Mouse (Mus musculus) frontal cortex, postnatal 36 days (tissue): ENCODE results near the gene Homer2.

Experiments used
- DNase-seq, 2 experiments: peaks; one replicate each; pipeline ENCODE4 v3.0.0; 2022; ENCODE audit warnings: low spot score in 2 of 2

Gene Homer2

DNA sequence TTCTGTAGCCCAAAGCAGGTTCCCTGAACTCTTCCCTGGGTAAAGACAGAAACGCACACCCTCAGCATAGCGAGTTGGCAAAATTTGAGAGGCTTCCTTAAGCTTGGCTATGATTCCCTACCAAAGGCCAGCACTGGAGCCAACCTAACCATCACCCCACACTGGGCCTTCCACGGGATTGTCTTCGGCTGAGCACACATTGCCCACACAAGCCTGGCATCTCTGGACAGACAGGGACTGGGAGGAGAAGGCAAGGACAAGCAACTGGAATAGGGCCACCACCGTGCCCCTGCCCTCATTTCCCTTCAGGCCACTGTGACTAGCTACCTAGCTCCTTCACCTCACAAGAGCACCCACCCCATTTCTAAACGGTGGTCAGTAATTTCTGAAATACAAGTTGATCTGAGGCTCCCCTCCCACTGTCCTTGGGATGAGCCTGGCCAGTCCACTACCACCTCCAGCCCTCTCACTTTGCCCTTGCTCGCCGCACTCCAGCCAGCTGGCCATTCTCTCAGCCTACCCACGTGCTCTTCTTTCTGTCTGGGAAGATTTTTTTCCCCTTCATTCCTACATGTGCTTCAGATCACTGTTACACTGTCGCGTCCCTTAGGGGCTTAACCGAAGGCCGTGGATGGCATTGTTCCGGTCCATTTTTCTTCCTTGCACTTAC lies at the start of gene Homer2:
Gene Homer2, minus strand, starts transcription at position 57 of the 670 bp plus-strand sequence.
- no peak for DNase-seq

DNA sequence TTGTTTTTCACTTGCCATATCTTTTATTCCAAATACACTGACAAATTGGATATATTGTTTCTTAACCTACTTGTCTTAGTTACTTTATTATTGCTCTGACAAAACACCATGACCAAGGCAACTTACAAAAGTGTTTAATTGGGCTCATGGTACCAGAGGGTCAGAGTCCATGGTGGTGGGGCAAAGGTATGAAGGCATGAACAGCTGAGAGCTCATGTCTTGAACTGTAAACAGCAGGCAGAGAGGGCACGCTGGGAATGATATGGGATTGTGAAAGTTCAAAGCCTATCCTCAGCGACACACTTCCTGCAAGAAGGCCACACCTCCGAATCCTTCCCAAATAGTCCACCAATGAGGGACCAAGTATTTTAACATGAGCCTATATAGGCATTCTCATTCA lies 40.6 kb upstream of the Homer2 start:
- DNase-seq: no peak

GRCm38 (mm10) chr7:81744145-81744544 lies 36.8 kb upstream of the Homer2 start:
- no peak for DNase-seq

GRCm38 (mm10) chr7:81740010-81740409 lies 32.7 kb upstream of the Homer2 start:
- DNase-seq: no peak

- no peak for DNase-seq
Measured at GRCm38 (mm10) chr7:81738720-81739385, 31.5 kb upstream of the Homer2 start.

GRCm38 (mm10) chr7:81735300-81736048 lies 28.1 kb upstream of the Homer2 start:
- no peak for DNase-seq

DNA sequence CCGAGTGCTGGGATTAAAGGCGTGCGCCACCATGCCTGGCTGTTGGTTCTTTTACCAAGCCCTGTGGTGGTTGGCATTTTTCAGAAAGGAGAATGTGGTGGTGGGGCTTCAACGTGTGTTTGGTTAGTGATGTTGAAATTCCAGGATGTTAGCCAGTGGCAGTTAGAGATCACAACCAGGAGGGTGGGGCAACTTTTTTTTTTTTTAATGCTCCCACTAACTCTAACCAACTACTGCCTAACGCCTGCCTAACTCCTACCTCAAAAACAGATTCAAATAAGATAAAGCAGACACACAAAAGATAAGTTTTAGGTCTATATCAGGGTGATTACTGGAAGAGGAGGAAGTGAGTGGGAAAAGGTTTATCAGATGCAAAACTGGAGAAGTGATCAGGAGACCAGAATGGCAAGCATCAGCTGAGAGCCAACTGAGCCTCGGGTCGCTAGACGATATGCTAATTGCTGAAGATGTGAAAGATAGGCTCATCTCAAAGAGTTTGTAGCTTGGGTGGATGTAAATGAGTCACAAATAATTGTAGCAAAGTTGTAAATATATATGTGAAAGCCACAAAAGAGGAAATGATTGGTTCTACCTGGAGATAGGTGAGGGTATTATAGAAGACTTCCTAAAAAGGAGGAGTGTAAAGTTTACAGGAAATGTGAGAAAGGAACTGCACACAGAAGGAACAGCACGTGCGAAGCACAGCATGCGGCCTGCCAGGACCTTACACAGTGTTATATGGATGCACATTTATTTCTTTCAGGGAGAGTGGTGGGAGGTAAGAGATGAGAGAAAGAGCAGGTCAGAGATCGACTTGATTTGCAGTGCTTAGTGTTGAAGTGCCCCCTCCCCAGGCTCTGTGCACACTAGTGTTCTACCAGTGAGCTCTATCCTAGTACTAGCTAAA lies 25.1 kb upstream of the Homer2 start:
- no peak for DNase-seq

- peak; percentile 57 to 68 for DNase-seq
Measured at GRCm38 (mm10) chr7:81731181-81731651, 23.9 kb upstream of the Homer2 start.

- no peak for DNase-seq
Measured at GRCm38 (mm10) chr7:81729787-81730186, 22.5 kb upstream of the Homer2 start.

DNA sequence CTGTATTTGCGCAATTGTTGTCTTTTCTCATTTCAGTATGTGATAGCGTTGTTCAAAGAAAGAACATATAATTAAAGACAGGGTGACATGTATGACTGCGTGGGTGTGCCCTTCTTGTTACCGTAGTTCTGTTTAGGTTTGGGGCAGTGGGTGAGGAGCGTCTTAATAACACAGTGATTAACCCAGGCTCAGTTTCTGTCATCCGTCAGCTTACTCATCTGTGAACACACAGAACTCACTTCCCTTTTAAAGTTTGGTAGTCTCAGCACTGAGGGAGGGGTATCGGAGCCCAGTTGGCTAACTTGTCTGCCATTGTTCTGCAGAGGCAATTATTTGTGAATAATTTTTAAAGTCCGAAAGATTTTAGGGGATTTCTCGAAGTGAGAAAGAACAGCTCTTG lies 20.4 kb upstream of the Homer2 start:
- no peak for DNase-seq

GRCm38 (mm10) chr7:81726728-81727005 lies 19.3 kb upstream of the Homer2 start:
- DNase-seq: no peak

GRCm38 (mm10) chr7:81725986-81726727 lies 18.8 kb upstream of the Homer2 start:
- no peak for DNase-seq

GRCm38 (mm10) chr7:81723851-81724250 lies 16.5 kb upstream of the Homer2 start:
- no peak for DNase-seq

DNA sequence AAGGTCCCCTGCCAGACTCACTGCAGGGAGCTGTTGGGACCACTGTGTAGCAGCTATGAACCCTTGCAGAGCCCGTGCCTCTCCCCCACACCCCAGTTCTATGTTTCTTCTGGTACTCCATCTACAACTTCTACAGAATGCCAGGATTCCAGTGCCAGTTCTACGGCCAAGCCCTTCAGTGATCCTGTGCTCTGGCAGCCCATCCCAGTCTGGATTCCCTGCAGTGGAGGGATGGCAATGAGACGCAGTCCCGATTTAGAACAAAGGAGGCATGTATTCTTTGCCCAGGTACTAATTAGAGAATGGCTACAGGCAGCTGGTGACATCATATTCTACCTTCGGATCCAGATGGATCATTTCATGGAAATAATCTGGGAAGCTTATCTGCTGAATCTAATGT lies 13.9 kb upstream of the Homer2 start:
- no peak for DNase-seq

DNA sequence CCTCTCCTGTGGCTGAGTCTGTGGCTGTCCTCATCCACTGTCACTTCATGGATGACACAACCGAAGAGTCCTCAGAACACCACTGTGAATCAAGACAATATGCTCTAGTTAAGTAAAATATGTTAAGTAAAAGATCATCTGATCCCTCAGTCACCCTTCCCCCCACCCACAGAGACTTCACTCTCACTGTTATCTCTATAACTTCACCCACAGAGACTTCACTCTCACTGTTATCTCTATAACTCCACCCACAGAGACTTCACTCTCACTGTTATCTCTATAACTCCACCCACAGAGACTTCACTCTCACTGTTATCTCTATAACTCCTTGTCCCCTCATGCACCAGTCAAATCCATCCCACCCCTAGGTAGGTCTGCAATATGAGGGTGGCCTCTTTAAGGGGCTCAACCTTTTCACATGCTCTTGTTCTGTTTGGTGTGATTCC lies 11.9 kb upstream of the Homer2 start:
- no peak for DNase-seq

GRCm38 (mm10) chr7:81718657-81719056 lies 11.3 kb upstream of the Homer2 start:
- no peak for DNase-seq

- no peak for DNase-seq
Measured at GRCm38 (mm10) chr7:81710166-81710565, 2.8 kb upstream of the Homer2 start.

GRCm38 (mm10) chr7:81708165-81708564 lies 838 bp upstream of the Homer2 start:
- DNase-seq: no peak

GRCm38 (mm10) chr7:81706416-81707391 lies 623 bp downstream of the Homer2 start:
- DNase-seq: peak in 1 of 2 experiments; percentile 43

GRCm38 (mm10) chr7:81706027-81706415 lies 1.3 kb downstream of the Homer2 start:
- DNase-seq: peak; percentile 42 to 53
